In genomic region chr8:107727276-107727675, GRCm38 (mm10) we compare ENCODE assay signal across 25 mouse cellular contexts.
DNase-seq lines count a peak whose midpoint lies in the region; ATAC-seq and TF ChIP-seq lines count a peak whose summit lies in the region.
"Had no signal": no experiment of that assay in that cellular context is flagged by ENCODE, and none has a peak within 500 bp of the region (broad histone marks: within the 10 kb centered on the region; RNA-seq: fewer than 3 reads in every experiment).

No protein-coding gene starts in this region.

- H3K9ac ChIP-seq in lung, postnatal 0 days (replicated peaks; ENCODE audit: low read depth), result no peak overlapping the region
- no peak overlapping the region for H3K9ac ChIP-seq in ES-Bruce4 (ENCODE audit: low read depth, poor library complexity, severe bottlenecking)
- H3K9ac ChIP-seq: embryonic facial prominence, embryonic 13.5 days; forebrain, embryonic 13.5 days; hindbrain, embryonic 12.5 days; limb, embryonic 13.5 days; neural tube, embryonic 15.5 days had no signal

- H3K27me3 ChIP-seq in kidney, adult 2 months (replicated peaks; ENCODE audit: control insufficient read depth, insufficient read depth, low read length), result no peaks in the 10 kb centered on the region
- no peaks in the 10 kb centered on the region for H3K27me3 ChIP-seq in lung, postnatal 0 days (replicated peaks; ENCODE audit: insufficient read depth, low read length)
- no peaks in the 10 kb centered on the region; the same call in 1 of the 2 replicates for H3K27me3 ChIP-seq in ES-Bruce4 (ENCODE audit: control insufficient read depth, insufficient read depth, low read length, poor library complexity, severe bottlenecking)
- H3K27me3 ChIP-seq: embryonic facial prominence, embryonic 13.5 days; forebrain, embryonic 13.5 days; hindbrain, embryonic 12.5 days; limb, embryonic 13.5 days; neural tube, embryonic 15.5 days had no signal

- no peak for TF ChIP-seq EP300 in lung, postnatal 0 days (IDR thresholded peaks at IDR 0.05)
- TF ChIP-seq EP300 in ES-Bruce4 (IDR thresholded peaks at IDR 0.05; ENCODE audit: insufficient read depth, low read depth, low read length), result no peak

- TF ChIP-seq CTCF in kidney, adult 2 months (conservative IDR thresholded peaks at IDR 0.05; ENCODE audit: insufficient read depth, insufficient read length, low read depth, low read length), result peak; percentile 70
- peak; percentile 25; the same call in 1 of the 2 replicates for TF ChIP-seq CTCF in lung, postnatal 0 days (IDR thresholded peaks at IDR 0.05)
- peak; percentile 47 for TF ChIP-seq CTCF in ES-Bruce4 (IDR thresholded peaks at IDR 0.05; ENCODE audit: low read depth, low read length)

- H3K4me2 ChIP-seq in lung, postnatal 0 days (replicated peaks; ENCODE audit: low read depth, low read length), result no peak overlapping the region
- H3K4me2 ChIP-seq: embryonic facial prominence, embryonic 13.5 days; forebrain, embryonic 13.5 days; hindbrain, embryonic 12.5 days; limb, embryonic 13.5 days; neural tube, embryonic 15.5 days had no signal

- no peaks in the 10 kb centered on the region for H3K4me1 ChIP-seq in kidney, adult 2 months (ENCODE audit: control insufficient read depth, insufficient read depth, low read length)
- H3K4me1 ChIP-seq in lung, postnatal 0 days (ENCODE audit: insufficient read depth, low read depth, low read length), result no peaks in the 10 kb centered on the region
- H3K4me1 ChIP-seq in ES-Bruce4 (ENCODE audit: control insufficient read depth, insufficient read depth, low read length), result no peaks in the 10 kb centered on the region
- H3K4me1 ChIP-seq: embryonic facial prominence, embryonic 13.5 days; forebrain, embryonic 13.5 days; hindbrain, embryonic 12.5 days; limb, embryonic 13.5 days; neural tube, embryonic 15.5 days had no signal

- H3K9me3 ChIP-seq in lung, postnatal 0 days (ENCODE audit: low read length), result no peaks in the 10 kb centered on the region
- no peaks in the 10 kb centered on the region for H3K9me3 ChIP-seq in ES-Bruce4 (replicated peaks; ENCODE audit: control insufficient read depth, insufficient read depth, low read length, poor library complexity, severe bottlenecking)
- H3K9me3 ChIP-seq: embryonic facial prominence, embryonic 13.5 days; forebrain, embryonic 13.5 days; hindbrain, embryonic 12.5 days; limb, embryonic 13.5 days; neural tube, embryonic 15.5 days had no signal

- H3K36me3 ChIP-seq in kidney, adult 2 months (ENCODE audit: control insufficient read depth, insufficient read depth, low read length), result no peaks in the 10 kb centered on the region
- no peaks in the 10 kb centered on the region for H3K36me3 ChIP-seq in lung, postnatal 0 days (ENCODE audit: insufficient read depth, low read length)
- H3K36me3 ChIP-seq in ES-Bruce4 (ENCODE audit: control insufficient read depth, insufficient read depth, low read length, poor library complexity, severe bottlenecking), result no peaks in the 10 kb centered on the region
- H3K36me3 ChIP-seq: embryonic facial prominence, embryonic 13.5 days; G1E; hindbrain, embryonic 12.5 days; limb, embryonic 13.5 days; neural tube, embryonic 15.5 days had no signal

- H3K4me3 ChIP-seq in kidney, adult 2 months (ENCODE audit: insufficient read depth, low read depth, low read length), result no peak overlapping the region
- no peak overlapping the region for H3K4me3 ChIP-seq in lung, postnatal 0 days (ENCODE audit: low read depth, low read length)
- no peak overlapping the region for H3K4me3 ChIP-seq in ES-Bruce4 (ENCODE audit: low read depth, low read length)
- H3K4me3 ChIP-seq: embryonic facial prominence, embryonic 13.5 days; erythroblast, embryonic 14.5 days; forebrain, embryonic 13.5 days; hindbrain, embryonic 12.5 days; limb, embryonic 13.5 days; neural tube, embryonic 15.5 days had no signal

- no peak overlapping the region for H3K27ac ChIP-seq in kidney, adult 2 months (ENCODE audit: insufficient read depth, low read depth, low read length)
- no peak overlapping the region for H3K27ac ChIP-seq in lung, postnatal 0 days (ENCODE audit: low read length)
- no peak overlapping the region for H3K27ac ChIP-seq in ES-Bruce4 (ENCODE audit: insufficient read depth, low read length)
- H3K27ac ChIP-seq: embryonic facial prominence, embryonic 13.5 days; forebrain, embryonic 13.5 days; hindbrain, embryonic 12.5 days; limb, embryonic 13.5 days; neural tube, embryonic 15.5 days had no signal

- 93% methylated on average over 6 of the region's 6 CpGs for WGBS in kidney, adult 2 months
- WGBS in lung, postnatal 0 days, result 93% methylated on average over 6 of the region's 6 CpGs

- TF ChIP-seq POLR2A in kidney, adult 2 months (IDR thresholded peaks at IDR 0.05; ENCODE audit: low read depth, low read length), result no peak
- TF ChIP-seq POLR2A in ES-Bruce4 (IDR thresholded peaks at IDR 0.05; ENCODE audit: insufficient read depth, low read length), result no peak

- DNase-seq in kidney, adult 2 months, result no peak
- no peak for DNase-seq in kidney, postnatal 14 days
- DNase-seq in lung, postnatal 0 days (ENCODE audit: low spot score), result no peak
- DNase-seq in lung, postnatal 4 days, result no peak
- peak; percentile 41 for DNase-seq in ZHBTc4 (ENCODE audit: low read depth, low spot score)
- no peak for DNase-seq in testis, postnatal 14 days (ENCODE audit: low spot score)
- no peak for DNase-seq in thymus, postnatal 36 days
- DNase-seq: adrenal gland, postnatal 25 days; cerebellum, adult 8-10 months; cerebellum, postnatal 36 days; embryo, embryonic 11 days; gastrocnemius, postnatal 14 days; kidney, adult 8-10 months; kidney, postnatal 10 days; lung, adult 18-20 months; right cerebral cortex, adult 18-20 months; right cerebral cortex, postnatal 4 days had no signal

- no peak for ATAC-seq in lung, postnatal 0 days
- ATAC-seq: forebrain, embryonic 13.5 days had no signal
